Mouse (Mus musculus) spleen, embryonic (tissue): ENCODE measurements at regions not wholly inside any gene's neighbourhood (a gene's known extent, or its start where the extent isn't known, plus 50 kb on each side); places are given as distances from the start of the nearest gene placed in this dataset.

ENCODE experiments used
- CTCF ChIA-PET: fragments of 350-600 bp; sonication (Branson Sonifier 250); formaldehyde crosslinking; loops from one replicate; lab custom pipeline; 2022; lab: Charles Lee

DNA sequence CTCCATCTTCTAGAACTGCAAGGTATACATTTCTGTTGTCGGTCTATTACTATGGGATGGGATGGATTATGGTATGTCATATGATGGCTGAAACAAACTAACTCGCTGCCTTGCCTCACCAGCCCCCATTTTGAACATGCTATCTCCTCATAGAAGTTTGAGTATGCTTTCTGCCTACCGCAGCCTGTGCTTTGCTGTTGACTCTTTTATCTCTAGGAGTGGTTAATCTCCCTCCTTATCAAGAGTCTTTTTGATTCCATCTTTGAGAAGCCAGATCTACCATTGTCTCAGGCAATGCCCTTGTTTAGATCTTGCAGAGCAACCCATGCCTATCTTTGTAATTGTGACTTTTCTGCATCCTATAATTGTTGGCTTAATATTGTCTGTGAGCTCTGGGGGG is 367.0 kb downstream of the Cog6 start:
- CTCF ChIA-PET: no interaction called here

GRCm38 (mm10) chr3:52648836-52649500 is 368.1 kb downstream of the Cog6 start:
- CTCF ChIA-PET: interaction anchor here (1.6 kb wide), 1 partner anchor 11 kb away, joined by 5 read pairs; no protein-coding TSS in a partner anchor

DNA sequence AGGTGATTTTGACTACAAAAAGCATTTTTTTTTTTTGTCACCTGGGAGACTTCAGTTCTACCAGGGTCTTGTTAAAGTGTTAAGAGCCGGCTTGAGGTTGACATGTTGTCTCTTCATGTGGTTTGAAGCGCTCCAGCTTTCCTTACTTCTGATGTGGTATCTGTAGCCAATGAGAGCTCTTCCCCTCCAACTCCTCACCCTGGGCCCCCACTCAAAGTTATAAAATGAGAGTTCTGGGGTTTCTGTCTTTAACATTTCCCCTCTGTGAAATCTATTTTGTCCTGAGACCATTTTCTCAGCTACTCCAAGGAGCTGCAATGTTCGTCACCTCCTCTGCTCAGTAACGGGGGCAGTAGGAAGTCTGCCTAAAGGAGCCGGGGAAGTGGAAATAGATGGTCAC is 369.1 kb downstream of the Cog6 start:
- CTCF ChIA-PET: interaction anchor here (0.7 to 1.6 kb wide), 3 partner anchors 9 to 478 kb away, joined by 3 to 5 read pairs (median 5); no protein-coding TSS in a partner anchor

DNA sequence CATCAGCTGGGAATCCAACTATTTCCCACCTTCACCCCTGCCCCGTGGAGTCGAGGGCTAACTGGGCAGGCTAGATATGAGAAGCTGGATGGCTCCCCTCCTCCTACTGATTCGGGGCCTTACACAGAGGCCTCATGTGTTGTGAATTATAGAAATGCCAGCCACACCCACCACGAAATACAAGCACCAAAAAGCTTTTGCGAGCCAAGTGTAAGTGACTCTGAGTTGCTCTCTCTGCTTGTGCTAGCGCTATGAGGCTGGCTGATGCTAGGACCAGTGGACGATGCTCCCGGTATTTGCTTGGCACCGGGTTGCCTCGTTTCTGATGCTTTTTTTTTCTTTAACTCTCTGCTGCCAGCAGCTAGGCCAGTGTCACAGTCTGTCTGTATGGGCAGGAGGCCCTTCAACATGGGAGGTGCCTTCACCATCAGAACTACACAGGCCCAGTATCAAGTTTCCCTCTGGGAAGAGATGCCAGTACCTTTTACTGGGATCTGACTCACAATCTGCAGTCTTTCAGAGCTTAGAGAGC is 369.8 kb downstream of the Cog6 start:
- CTCF ChIA-PET: interaction anchor here (0.7 to 1.6 kb wide), 2 partner anchors 9 to 42 kb away, joined by 5 read pairs; no protein-coding TSS in a partner anchor

- CTCF ChIA-PET: no interaction called here
Observed at GRCm38 (mm10) chr3:52645156-52645555, 371.9 kb downstream of the Cog6 start.

DNA sequence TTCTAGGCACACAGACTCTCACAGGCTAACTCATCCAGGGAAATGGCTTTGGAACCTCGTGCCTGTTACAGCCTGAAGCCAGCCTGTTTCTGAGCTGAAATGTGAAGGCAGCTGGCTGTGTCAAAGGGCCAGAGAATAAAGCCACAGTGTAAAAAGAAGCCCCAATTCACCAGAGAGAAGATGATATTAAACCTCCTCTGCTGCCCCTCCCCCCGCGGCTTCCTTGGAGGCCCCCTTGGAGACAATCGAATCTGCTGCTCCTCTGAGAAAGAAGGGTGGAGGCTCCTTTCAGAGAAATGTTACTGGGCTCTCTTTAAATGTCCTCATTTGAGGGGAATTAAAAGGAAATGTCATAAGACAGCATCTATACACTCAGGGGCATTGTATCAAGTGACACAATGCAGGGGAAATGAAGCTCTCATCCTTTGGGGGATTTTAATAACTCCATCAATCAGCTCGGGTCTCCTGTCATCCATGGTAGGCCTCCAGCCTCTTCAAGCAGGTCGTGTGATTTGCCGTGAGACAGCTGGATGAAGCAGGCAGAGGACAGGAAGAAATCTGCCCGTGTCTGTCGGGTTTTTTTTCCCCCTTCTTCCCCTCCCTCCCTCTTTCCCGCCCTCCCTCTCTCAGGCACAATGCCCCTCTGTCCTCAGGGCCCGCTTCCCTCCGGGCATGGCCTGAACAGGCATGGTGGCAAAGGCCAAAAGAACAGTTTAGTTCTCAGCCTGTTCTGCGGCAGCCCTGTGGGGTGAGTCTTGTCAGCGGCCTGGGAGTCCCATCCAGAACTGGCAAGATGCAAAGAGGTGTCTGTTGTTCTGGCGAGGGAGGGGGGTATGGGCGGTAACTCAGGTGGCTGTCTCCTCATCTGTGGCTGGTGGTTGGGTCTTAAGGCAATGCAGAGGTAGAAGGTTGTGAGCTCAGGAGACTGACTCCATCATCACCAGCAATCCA is 372.6 kb downstream of the Cog6 start:
- CTCF ChIA-PET: no interaction called here

DNA sequence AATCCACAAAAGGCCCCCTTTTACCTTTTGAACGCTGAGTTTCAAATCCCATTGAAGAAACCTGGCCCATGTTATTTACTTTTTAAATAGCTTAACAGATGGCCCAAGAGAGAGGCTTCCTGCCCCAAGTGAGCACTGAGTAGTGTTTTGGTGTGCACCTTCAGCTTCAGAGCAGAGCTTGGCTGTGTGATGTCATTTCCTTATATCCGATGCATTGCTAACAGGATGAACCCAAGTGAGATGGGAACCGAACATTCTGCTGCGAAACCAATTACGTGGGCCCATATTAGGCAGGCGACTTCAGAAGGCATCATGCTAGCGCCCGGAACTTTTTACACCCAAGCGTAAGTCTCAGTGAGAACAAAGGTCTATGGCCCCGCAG is 373.2 kb downstream of the Cog6 start:
- CTCF ChIA-PET: no interaction called here

DNA sequence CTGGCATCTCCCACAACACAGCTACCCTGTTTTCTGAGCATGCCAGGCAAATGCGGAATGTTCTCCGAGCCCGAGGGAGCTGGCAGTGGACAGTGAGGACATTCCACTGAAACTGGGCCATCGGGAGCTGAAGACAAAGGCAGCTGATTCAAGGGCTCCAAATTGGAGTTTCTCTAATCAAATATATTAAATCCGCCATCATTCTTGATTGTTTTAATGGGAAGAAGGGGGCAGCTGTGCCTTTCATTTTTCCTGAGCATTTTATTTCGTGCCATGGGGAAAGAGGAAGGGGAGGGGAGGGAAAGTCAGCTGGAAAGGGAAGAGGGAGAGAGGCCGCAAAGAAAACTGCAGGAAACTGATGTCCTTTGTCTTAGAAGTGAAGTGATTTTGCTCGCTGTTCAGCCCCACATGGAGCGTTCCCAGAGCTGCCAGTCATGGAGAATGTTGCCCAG is 373.9 kb downstream of the Cog6 start:
- CTCF ChIA-PET: no interaction called here

GRCm38 (mm10) chr3:52641226-52642181 is 373.4 kb downstream of the Foxo1 start:
- CTCF ChIA-PET: no interaction called here

GRCm38 (mm10) chr3:52640250-52641147 is 372.4 kb downstream of the Foxo1 start:
- CTCF ChIA-PET: interaction anchor here (0.5 kb wide), 1 partner anchor 288 kb away, joined by 4 read pairs; no protein-coding TSS in a partner anchor

GRCm38 (mm10) chr3:52638816-52639215 is 370.7 kb downstream of the Foxo1 start:
- CTCF ChIA-PET: interaction anchor here (0.6 to 1.6 kb wide), 4 partner anchors 9 to 176 kb away, joined by 3 to 5 read pairs (median 3); no protein-coding TSS in a partner anchor

DNA sequence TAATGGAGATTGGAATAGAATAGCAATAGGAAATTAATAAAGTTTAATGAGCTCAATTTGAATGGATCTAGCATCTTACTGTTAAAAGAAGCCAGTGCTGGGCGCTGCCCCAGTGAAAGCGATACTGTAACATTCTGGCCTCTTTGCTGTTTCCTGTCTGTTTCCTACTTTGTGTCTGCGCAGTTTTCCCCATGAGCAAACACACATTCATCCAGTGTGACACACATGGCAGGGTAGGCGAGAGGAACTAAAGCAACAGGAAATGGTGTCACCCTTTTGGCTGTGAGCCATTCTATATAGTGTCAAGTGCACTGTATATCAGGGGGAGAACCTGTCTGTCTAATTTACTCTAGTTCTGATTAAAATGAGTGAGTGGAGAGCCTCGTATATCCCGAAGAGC is 366.2 kb downstream of the Foxo1 start:
- CTCF ChIA-PET: interaction anchor here (0.6 to 1.2 kb wide), 4 partner anchors 62 to 328 kb away, joined by 3 to 5 read pairs (median 4); no protein-coding TSS in a partner anchor

GRCm38 (mm10) chr3:52633491-52634100 is 365.5 kb downstream of the Foxo1 start:
- CTCF ChIA-PET: interaction anchor here (1.1 to 1.2 kb wide), 2 partner anchors 62 to 63 kb away, joined by 3 to 5 read pairs; no protein-coding TSS in a partner anchor

DNA sequence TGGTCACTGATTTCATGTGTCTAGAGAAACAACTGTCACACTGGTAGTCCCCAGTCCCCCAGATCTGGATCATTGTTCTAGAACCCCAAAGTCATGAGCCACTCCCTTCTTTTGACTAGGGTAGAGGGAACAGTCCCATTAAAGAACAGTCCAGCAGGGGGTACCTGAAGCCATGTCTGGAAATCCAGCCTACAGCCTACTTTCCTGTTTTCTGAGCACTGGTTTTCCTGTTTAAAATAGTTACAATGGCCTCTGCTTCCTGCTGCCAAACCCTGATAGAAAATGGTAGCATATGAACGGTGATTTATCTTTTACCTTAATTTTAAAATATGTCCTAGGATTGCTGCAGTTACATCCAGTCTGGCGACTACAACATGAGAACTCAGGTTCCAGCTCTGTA is 364.5 kb downstream of the Foxo1 start:
- CTCF ChIA-PET: no interaction called here

GRCm38 (mm10) chr3:52630209-52630608 is 362.1 kb downstream of the Foxo1 start:
- CTCF ChIA-PET: no interaction called here

DNA sequence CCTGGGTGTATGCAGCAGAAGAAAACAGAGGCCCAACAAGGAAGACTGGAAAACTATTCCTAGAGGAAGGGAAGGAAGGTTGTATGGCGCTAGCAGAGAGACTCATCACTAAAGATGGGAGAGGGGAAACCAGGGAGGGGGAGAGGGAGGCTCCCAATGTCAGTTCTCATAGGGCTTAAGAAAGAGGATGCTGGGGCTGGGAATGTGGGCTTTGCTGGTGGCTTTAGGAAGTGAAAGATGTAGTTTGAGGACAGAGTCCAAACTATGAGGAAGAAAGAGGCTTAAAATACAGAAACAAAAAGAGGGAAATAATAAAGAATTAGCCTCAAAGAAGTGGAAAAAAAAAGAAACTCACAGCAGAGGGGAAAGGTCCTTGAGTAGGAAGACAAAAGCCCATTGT is 357.0 kb downstream of the Foxo1 start:
- CTCF ChIA-PET: no interaction called here

- CTCF ChIA-PET: no interaction called here
Observed at GRCm38 (mm10) chr3:52622530-52622929, 354.4 kb downstream of the Foxo1 start.

DNA sequence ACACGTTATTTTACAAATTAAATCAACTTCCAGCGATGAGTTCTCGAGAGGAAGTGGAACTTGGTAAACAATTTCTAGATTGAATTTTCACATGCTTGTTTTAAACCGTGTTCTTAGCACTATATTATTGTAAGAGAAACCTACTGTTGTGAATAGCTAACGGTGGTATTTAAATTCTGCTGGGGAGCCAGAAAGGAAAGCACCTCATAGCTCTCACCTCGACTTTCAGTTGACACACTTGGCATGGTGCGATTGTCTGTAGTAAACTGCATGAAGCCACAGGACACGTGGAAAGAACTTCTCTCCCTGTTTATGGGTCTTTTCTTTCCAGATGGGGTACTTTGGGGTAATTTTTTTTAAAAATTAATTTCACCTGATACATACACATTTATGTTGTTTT is 353.8 kb downstream of the Foxo1 start:
- CTCF ChIA-PET: interaction anchor here (0.9 kb wide), 1 partner anchor 135 kb away, joined by 3 read pairs; no protein-coding TSS in a partner anchor

DNA sequence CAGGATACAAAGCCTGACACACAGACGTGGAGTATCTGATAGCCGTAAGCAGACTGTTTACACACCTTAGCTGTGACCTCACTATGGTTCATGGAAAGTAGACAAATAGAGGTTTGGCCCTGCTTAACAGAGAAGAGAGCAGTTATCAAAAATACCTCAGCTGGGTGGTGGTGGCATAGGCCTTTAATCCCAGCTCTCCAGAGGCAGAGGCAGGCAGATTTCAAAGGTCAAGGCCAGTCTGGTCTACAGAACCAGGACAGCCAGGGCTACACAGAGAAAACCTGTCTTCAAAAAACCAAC is 350.7 kb downstream of the Foxo1 start:
- CTCF ChIA-PET: no interaction called here
